Mouse (Mus musculus) T-helper 1 cell (primary cell): ENCODE results near the gene Kctd5.
"Not testable (repeated sequence)": the region's sequence is repeated elsewhere in the genome, so short reads cannot be mapped to it uniquely, and the experiment has no call there.

Source experiments
- in situ Hi-C: fragments of 300-600 bp; cut with MboI, MseI; formaldehyde crosslinking; loops from one replicate; pipeline ENCODE4 v1.15.1; 2025; ENCODE audit warnings: high pct_unique_total_duplicates

The Kctd5 gene

GRCm38 (mm10) chr17:24072919-24073696, at the start of gene Kctd5:
TSS of gene Kctd5 (minus strand) at chr17:24073485.
- in situ Hi-C loops: no loop called here

DNA sequence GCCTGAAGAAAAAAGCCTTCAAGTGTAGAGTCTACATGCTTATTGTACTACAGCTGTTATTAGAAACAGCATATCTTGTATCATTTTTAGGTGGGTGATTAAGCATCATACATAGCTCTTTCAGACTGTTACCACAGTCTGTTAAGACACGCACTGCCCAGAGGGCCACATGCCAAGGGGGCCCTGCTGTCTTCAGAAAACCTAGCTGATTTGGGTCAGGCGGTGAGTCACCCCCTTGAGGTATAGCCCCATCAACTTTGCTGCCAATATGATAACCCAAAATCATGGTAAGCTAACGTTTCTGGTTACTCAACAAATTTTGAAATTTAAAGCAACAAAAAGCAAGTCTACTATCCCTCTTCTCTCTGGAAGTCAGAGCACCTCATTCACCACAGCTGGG, 46.2 kb upstream of the Kctd5 start:
- in situ Hi-C loops: no loop called here

DNA sequence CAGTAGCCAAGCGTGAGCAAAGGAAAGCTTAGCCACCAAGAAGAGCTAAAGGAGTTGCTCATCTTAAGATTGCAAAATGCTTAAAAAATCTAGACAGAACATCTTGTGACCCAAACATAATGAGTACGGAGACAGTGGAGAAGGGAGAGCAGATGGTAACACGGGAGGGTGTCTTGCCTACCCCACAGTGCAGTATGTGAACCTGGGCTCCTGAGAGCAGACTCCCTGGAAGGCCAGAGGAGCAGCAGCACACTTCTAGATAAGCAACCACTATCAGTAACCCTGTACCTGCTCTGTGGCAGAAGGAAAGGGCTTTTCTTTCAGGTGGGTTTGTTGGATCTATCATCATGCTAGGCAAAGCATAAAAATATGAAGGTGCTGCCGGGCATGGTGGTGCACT, 39.7 kb upstream of the Kctd5 start:
- in situ Hi-C loops: no loop called here

DNA sequence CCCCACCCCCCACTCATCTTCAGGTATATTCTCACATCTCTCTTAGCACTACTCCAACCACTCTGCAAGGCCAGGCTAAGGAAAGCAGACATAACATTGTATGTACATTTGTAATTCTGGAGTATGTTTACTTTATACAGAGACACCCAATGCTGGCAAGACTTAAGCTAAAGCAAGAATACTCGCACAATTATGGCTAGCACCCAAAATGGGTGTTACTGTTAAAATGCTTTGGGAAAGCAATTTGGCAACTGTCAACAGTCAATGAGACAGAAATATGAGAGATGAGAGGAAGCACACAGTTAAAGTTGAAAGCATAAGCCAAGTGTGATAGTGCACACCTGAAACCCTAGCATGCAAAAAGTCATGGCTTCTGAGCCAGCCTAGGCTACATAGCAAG, 38.0 kb upstream of the Kctd5 start:
- in situ Hi-C loops: no loop called here

GRCm38 (mm10) chr17:24108896-24109295, 35.6 kb upstream of the Kctd5 start:
- in situ Hi-C loops: no loop called here

DNA sequence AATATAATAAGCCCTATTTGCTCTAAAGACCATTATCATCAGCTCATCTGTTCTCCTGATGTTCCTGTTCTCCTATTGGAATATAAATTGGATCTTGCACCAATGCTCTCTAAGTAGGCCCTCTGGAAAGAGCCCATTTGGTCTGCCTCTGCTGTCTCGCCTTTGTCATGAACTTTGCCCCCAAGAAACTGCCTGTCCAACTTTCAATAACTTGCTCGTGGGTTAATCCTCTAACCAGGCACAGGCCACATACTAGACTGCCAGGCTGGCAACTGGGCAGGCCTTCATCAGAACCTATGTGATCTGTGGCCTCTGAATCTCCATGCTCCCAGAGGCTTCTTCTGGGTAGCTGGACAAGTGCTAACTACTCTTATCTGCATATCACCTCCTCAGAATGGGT, 31.8 kb upstream of the Kctd5 start:
- in situ Hi-C loops: no loop called here

- in situ Hi-C loops: no loop called here
Measured at GRCm38 (mm10) chr17:24098354-24098753, 25.1 kb upstream of the Kctd5 start.

GRCm38 (mm10) chr17:24090575-24090974, 17.3 kb upstream of the Kctd5 start:
- in situ Hi-C loops: no loop called here

- in situ Hi-C loops: not testable (repeated sequence)
Measured at GRCm38 (mm10) chr17:24086399-24086798, 13.1 kb upstream of the Kctd5 start.

GRCm38 (mm10) chr17:24084593-24084992, 11.3 kb upstream of the Kctd5 start:
- in situ Hi-C loops: no loop called here

GRCm38 (mm10) chr17:24077101-24077500, 3.8 kb upstream of the Kctd5 start:
- in situ Hi-C loops: no loop called here

- in situ Hi-C loops: no loop called here
Measured at GRCm38 (mm10) chr17:24069531-24069930, 3.8 kb downstream of the Kctd5 start.

DNA sequence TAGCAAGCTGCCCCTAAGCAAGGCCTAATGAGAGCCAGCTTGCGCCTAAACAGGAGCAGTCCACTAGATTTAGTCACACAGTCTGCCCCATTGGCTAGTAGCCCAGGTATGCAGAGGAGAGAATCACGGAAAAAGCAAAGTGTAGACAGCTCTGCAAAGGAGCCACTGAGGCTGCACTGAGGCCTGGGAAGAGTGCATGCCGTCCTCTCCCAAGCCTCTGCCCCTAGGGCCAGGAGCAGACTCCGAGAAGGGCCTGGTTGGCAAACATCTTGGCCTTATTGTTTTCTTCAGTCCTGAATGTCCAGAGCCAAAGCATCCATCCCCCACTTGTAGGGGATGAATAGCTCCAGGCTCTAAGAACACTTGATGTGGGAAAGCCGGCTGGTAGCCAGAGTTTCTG, 5.0 kb downstream of the Kctd5 start:
- in situ Hi-C loops: no loop called here

- in situ Hi-C loops: no loop called here
Measured at GRCm38 (mm10) chr17:24062459-24063155, 10.7 kb downstream of the Kctd5 start.

GRCm38 (mm10) chr17:24057730-24058245, 15.5 kb downstream of the Kctd5 start:
- in situ Hi-C loops: no loop called here

DNA sequence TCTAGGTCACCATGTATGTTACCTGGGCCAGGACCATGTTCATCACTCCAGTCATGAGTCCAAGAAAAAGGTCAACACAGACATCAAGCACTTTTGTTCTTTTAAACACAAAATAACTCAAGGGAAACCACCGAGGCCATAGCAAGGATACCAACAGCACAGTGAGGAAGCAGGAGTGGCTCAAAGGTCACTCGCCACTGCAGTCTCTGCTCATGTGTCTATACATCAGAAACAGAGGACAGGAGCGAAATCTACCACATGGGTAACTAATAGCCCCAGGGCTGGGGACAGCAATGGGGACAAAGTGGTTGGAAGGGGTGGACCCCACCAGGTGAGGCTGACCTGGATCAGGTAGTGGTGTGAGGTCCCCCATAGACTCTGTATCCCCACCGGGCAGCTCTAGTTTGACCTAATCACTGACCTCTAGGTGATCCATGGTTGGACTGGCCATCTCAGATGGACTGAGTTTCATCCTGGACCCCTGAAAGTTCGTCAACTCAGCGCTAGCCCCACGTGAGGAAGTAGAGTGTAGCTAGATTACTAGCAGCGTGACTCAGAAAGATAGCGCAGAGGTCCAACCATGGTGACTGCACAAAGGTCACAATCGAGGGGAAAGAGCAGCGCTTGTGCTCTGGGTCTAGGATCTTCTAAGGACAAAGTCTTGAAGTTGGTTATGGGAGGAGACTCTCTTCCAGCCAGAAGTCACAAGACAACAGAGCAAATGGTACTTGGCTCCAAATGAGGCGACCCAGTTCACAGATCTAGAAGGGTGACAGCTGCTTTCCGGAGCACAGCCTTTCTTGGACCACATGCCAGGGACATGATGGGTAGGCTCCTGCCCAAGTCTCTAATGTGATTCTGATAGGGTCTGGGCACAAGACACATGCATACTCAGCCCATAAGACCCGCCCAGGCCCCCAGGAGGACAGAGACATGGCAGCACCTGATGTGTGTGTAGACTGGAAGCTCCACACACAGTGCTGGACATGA, 16.4 kb downstream of the Kctd5 start:
- in situ Hi-C loops: no loop called here

- in situ Hi-C loops: no loop called here
Measured at GRCm38 (mm10) chr17:24049008-24049407, 24.3 kb downstream of the Kctd5 start.

- in situ Hi-C loops: no loop called here
Measured at GRCm38 (mm10) chr17:24048053-24048452, 25.2 kb downstream of the Kctd5 start.

- in situ Hi-C loops: no loop called here
Measured at GRCm38 (mm10) chr17:24046026-24046425, 27.3 kb downstream of the Kctd5 start.

DNA sequence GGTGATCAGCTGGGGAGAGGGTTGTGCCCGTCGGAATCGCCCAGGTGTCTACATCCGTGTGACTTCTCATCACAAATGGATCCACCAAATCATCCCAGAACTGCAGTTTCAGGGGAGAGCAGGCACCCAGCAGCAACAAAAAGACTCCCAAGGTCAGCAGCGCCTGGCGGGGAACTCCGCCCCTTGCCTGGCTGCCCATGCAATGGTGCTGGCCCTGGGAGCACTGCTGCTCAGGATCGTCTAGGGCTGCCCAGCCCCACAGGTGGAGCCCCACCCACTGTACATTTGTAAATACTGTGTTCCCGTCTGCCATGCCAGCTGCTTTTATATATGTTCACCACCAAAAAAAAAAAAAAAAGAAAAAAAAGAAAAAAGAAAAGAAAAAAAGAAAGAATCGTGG, 27.7 kb downstream of the Kctd5 start:
- in situ Hi-C loops: no loop called here

GRCm38 (mm10) chr17:24044482-24044881, 28.8 kb downstream of the Kctd5 start:
- in situ Hi-C loops: no loop called here

DNA sequence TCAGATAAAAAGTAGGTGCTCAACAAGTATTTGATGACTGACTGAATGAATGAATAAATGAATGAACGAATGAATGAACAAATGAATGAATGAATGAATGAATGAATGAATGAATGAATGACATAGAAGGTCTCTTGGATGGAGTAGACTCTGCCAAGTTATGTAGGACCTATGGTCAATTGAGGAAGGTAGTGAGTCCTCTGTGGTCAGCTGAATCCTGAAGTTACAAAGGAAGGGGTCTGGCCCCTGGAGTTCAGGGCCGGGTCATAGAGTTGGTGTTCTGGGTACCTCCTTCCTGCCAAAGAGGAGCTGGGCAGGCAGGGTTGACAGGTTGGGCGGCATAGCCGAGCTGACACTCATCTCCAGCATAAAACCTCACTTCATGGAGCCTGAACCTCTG, 35.4 kb downstream of the Kctd5 start, which contains the start of gene Prss27:
Gene Prss27, plus strand, starts transcription at position 301 of the 400 bp plus-strand sequence.
- in situ Hi-C loops: no loop called here
